Mouse (Mus musculus): ENCODE measurements around the gene Aire.
A peak's percentile ranks its signal among the peaks of the same experiment; 100 is the strongest.

GRCm38 (mm10) chr10:77984660-77985059, 58.8 kb downstream of the Aire start:
- TF ChIP-seq CTCF (IDR thresholded peaks at IDR 0.05; ENCODE audit: low read depth, low read length) = peak; percentile 75
- no peak for TF ChIP-seq POLR2A (IDR thresholded peaks at IDR 0.05; ENCODE audit: insufficient read depth, low read length)
- TF ChIP-seq EP300 (IDR thresholded peaks at IDR 0.05; ENCODE audit: insufficient read depth, low read depth, low read length) = no peak
